Comparison of ENCODE assay signal across 9 mouse cellular contexts in genomic region chr13:65113239-65113638, GRCm38 (mm10). TPM values are rescaled to one million over a fixed set of nuclear protein-coding genes. Genes with fewer than 3 reads are reported as not detected.
DNase-seq lines count a peak whose midpoint lies in the region; ATAC-seq and TF ChIP-seq lines count a peak whose summit lies in the region.
"Had no signal": no experiment of that assay in that cellular context is flagged by ENCODE, and none has a peak within 500 bp of the region (broad histone marks: within the 10 kb centered on the region; RNA-seq: fewer than 3 reads in every experiment).

No protein-coding gene starts in this region.

- in situ Hi-C loops in ES-E14 (cut with MboI; ENCODE audit: low sequenced_read_pairs in 2 of 2, unreplicated experiment in 2 of 2): no loop called here

- no peaks in the 10 kb centered on the region for H3K36me3 ChIP-seq in ES-E14 (ENCODE audit: control insufficient read depth, insufficient read depth, low read length, poor library complexity, severe bottlenecking)
- H3K36me3 ChIP-seq in forebrain, embryonic 15.5 days: no peaks in the 10 kb centered on the region
- H3K36me3 ChIP-seq in liver, embryonic 16.5 days (ENCODE audit: control insufficient read depth, insufficient read depth): no peaks in the 10 kb centered on the region

- H3K27me3 ChIP-seq in forebrain, embryonic 15.5 days: no peaks in the 10 kb centered on the region
- H3K27me3 ChIP-seq in liver, embryonic 16.5 days (ENCODE audit: control insufficient read depth, insufficient read depth, low read depth, low read length): no peaks in the 10 kb centered on the region

- H3K9ac ChIP-seq in ES-E14 (ENCODE audit: insufficient read depth, low read depth, low read length, poor library complexity, severe bottlenecking): peak overlapping the region; percentile 33; the same call in 1 of the 2 replicates
- H3K9ac ChIP-seq in forebrain, embryonic 15.5 days (replicated peaks): peak overlapping the region; percentile 73
- H3K9ac ChIP-seq in liver, embryonic 16.5 days (ENCODE audit: low read depth, low read length): peak overlapping the region; percentile 91

- peak overlapping the region; percentile 91 for H3K27ac ChIP-seq in gastrocnemius, adult 2 months
- no peak overlapping the region; the same call in 1 of the 2 replicates for H3K27ac ChIP-seq in ES-E14 (ENCODE audit: insufficient read depth, low read depth, low read length, poor library complexity, severe bottlenecking)
- peak overlapping the region; percentile 73 for H3K27ac ChIP-seq in forebrain, embryonic 15.5 days (replicated peaks)
- H3K27ac ChIP-seq in liver, embryonic 16.5 days (ENCODE audit: low read length): peak overlapping the region; percentile 96

- intact Hi-C loops in gastrocnemius, adult 2 months (cut with DNase I): loop anchor here (5.0 to 10.0 kb wide), 2 partner anchors 129 to 162 kb away; partner anchors contain the start of gene Zfp369
- intact Hi-C loops in gastrocnemius, postnatal 36 days (cut with DNase I): no loop called here

- peak overlapping the region; percentile 55 for H3K4me2 ChIP-seq in forebrain, embryonic 15.5 days (replicated peaks)
- peak overlapping the region; percentile 75 for H3K4me2 ChIP-seq in liver, embryonic 16.5 days (ENCODE audit: low read depth, low read length)

- TF ChIP-seq CTCF in gastrocnemius, adult 2 months (IDR thresholded peaks at IDR 0.05): no peak

- H3K9me3 ChIP-seq in ES-E14 (ENCODE audit: control insufficient read depth, insufficient read depth, low read depth, low read length): no peaks in the 10 kb centered on the region
- H3K9me3 ChIP-seq in forebrain, embryonic 15.5 days: no peaks in the 10 kb centered on the region
- H3K9me3 ChIP-seq in liver, embryonic 16.5 days (replicated peaks; ENCODE audit: control insufficient read depth, low read length): no peaks in the 10 kb centered on the region

- H3K4me3 ChIP-seq in gastrocnemius, adult 2 months: peak overlapping the region; percentile 97
- peak overlapping the region in 1 of 2 experiments; percentile 87; a peak in 2 of 4 replicates for H3K4me3 ChIP-seq in ES-E14 (ENCODE audit: insufficient read depth in 1 of 2, low read depth in 1 of 2, low read length in 2 of 2, poor library complexity in 1 of 2, severe bottlenecking in 1 of 2)
- peak overlapping the region; percentile 60 for H3K4me3 ChIP-seq in forebrain, embryonic 15.5 days
- H3K4me3 ChIP-seq in liver, embryonic 16.5 days (ENCODE audit: low read depth, low read length): peak overlapping the region; percentile 89

- ATAC-seq in forebrain, embryonic 15.5 days (replicated peaks): peak; percentile 71
- no peak for ATAC-seq in liver, embryonic 16.5 days (ENCODE audit: low read depth)

- H3K4me1 ChIP-seq in ES-E14 (ENCODE audit: control insufficient read depth in 2 of 2, insufficient read depth in 2 of 2, low read length in 2 of 2, poor library complexity in 1 of 2): peaks cover 3 to 5% of the 10 kb centered on the region in 2 experiments; a peak in 3 of 4 replicates
- peaks cover 17% of the 10 kb centered on the region for H3K4me1 ChIP-seq in forebrain, embryonic 15.5 days
- peaks cover 10% of the 10 kb centered on the region for H3K4me1 ChIP-seq in liver, embryonic 16.5 days (ENCODE audit: control insufficient read depth, low read depth, low read length)

- no peak for DNase-seq in gastrocnemius, adult 2 months
- DNase-seq in gastrocnemius, postnatal 36 days: no peak
- DNase-seq in ES-E14 (ENCODE audit: low read depth, low spot score): no peak
- DNase-seq in urinary bladder, adult 18-20 months (ENCODE audit: low spot score in 2 of 2): no peak
- no peak for DNase-seq in right cerebral cortex, postnatal 14 days
- DNase-seq in layer of hippocampus, postnatal 25 days (ENCODE audit: extremely low spot score in 1 of 2, low spot score in 1 of 2): no peak

- 63% methylated on average over 3 of the region's 3 CpGs for WGBS in forebrain, embryonic 15.5 days
- WGBS in liver, embryonic 16.5 days (ENCODE audit: insufficient replicate concordance): 65% methylated on average over 3 of the region's 3 CpGs

TF ChIP-seq in ES-E14, 5 proteins besides CTCF, POLR2A, EP300 and RAD21:
- no peak for TF ChIP-seq ZC3H11A (IDR thresholded peaks at IDR 0.05; ENCODE audit: borderline replicate concordance, low read depth, low read length)
- no peak for TF ChIP-seq ZNF384 (IDR thresholded peaks at IDR 0.05; ENCODE audit: low read depth, low read length)
- TF ChIP-seq CHD2 (IDR thresholded peaks at IDR 0.05; ENCODE audit: low read depth, low read length): no peak
- no peak for TF ChIP-seq MAFK (IDR thresholded peaks at IDR 0.05; ENCODE audit: insufficient read depth, low read depth, low read length)

RNA-seq across cellular contexts. Expression of gene Mfsd14b, which starts 0.5 kb away (rescaled TPM):
- 1 to 10 TPM; 5.6 to 8.6 TPM for total RNA-seq in gastrocnemius, adult 2 months (2021)
- 1 to 10 TPM; 6.5 to 6.6 TPM for total RNA-seq in gastrocnemius, postnatal 36 days (2021)
- 43.1 and 56.2 TPM in 2 replicates for total RNA-seq in ES-E14 (2012; rRNA removed)
- 34.8 and 36.3 TPM in 2 replicates for polyA plus RNA-seq in forebrain, embryonic 15.5 days (2015; fragmentation: Nextera tagmentation; extraction: Ambion mirVana)
- 32.1 and 35.8 TPM in 2 replicates for polyA plus RNA-seq in liver, embryonic 16.5 days (2015; fragmentation: Nextera tagmentation; extraction: Ambion mirVana)
- 10 to 100 TPM; 43.1 to 46.3 TPM for total RNA-seq in layer of hippocampus, postnatal 25 days (2021)

RNA-seq across cellular contexts. Expression of gene Olfr465-ps1, which starts 24.6 kb away (rescaled TPM):
- total RNA-seq in gastrocnemius, adult 2 months (2021): not detected
- total RNA-seq in gastrocnemius, postnatal 36 days (2021): not detected
- total RNA-seq in ES-E14 (2012; rRNA removed): not detected in 2 replicates
- polyA plus RNA-seq in forebrain, embryonic 15.5 days (2015; fragmentation: Nextera tagmentation; extraction: Ambion mirVana): not detected in 2 replicates
- not detected in 2 replicates for polyA plus RNA-seq in liver, embryonic 16.5 days (2015; fragmentation: Nextera tagmentation; extraction: Ambion mirVana)
- total RNA-seq in layer of hippocampus, postnatal 25 days (2021): not detected
- polyA plus RNA-seq: large intestine, adult 2 months had no signal

RNA-seq across cellular contexts. Expression of gene Olfr466, which starts 36.8 kb away (rescaled TPM):
- not detected for total RNA-seq in gastrocnemius, adult 2 months (2021)
- total RNA-seq in gastrocnemius, postnatal 36 days (2021): not detected
- not detected in 2 replicates for total RNA-seq in ES-E14 (2012; rRNA removed)
- not detected in 2 replicates for polyA plus RNA-seq in forebrain, embryonic 15.5 days (2015; fragmentation: Nextera tagmentation; extraction: Ambion mirVana)
- polyA plus RNA-seq in liver, embryonic 16.5 days (2015; fragmentation: Nextera tagmentation; extraction: Ambion mirVana): not detected in 2 replicates
- total RNA-seq in layer of hippocampus, postnatal 25 days (2021): not detected
- polyA plus RNA-seq: large intestine, adult 2 months had no signal

Comparison
In these comparisons a context has a peak if more than half of its experiments do, and no peak if none do; other contexts are left out.
1. H3K9ac ChIP-seq: peak in every context shown above with its lines; median percentile 91 in liver, embryonic 16.5 days; 73 in forebrain, embryonic 15.5 days; 33 in ES-E14.